Mouse (Mus musculus) midbrain, embryonic 14.5 days (tissue): ENCODE measurements around the gene Hoxa3. TPM values are rescaled to one million over a fixed set of nuclear protein-coding genes. Genes with fewer than 3 reads are reported as not detected.

ENCODE experiments used
- ATAC-seq: fragments of 200-750 bp; cut with Nextera tagmentation; 2 replicates; pipeline ENCODE4 v1.8.0; 2017; ENCODE audit warnings: moderate number of reproducible peaks, moderate library complexity; ENCODE audit not compliant: low FRiP score, low TSS enrichment
- DNase-seq: peaks from one replicate; pipeline ENCODE4 v3.0.0-alpha.2; 2015
- H3K27ac ChIP-seq: fragments of 300-500 bp; sonication (generic); replicated peaks from 2 replicates; pipeline ENCODE4 v1.5.1; 2014; ENCODE audit warnings: mild to moderate bottlenecking, low read depth, low read length, moderate library complexity
- H3K27me3 ChIP-seq: fragments of 300-500 bp; sonication (generic); 2 replicates; pipeline ENCODE4 v1.6.1; 2014; ENCODE audit warnings: low read length, control low read depth, mixed read lengths; ENCODE audit not compliant: control insufficient read depth, insufficient read depth
- H3K36me3 ChIP-seq: fragments of 300-500 bp; sonication (generic); 2 replicates; pipeline ENCODE4 v1.6.1; 2014; ENCODE audit warnings: low read length, control low read depth; ENCODE audit not compliant: control insufficient read depth, insufficient read depth
- H3K4me1 ChIP-seq: fragments of 300-500 bp; sonication (generic); 2 replicates; pipeline ENCODE4 v1.6.1; 2014; ENCODE audit warnings: mild to moderate bottlenecking, antibody characterized with exemption, low read length, control low read depth; ENCODE audit not compliant: control insufficient read depth, insufficient read depth
- H3K4me2 ChIP-seq: fragments of 300-500 bp; sonication (generic); 2 replicates; pipeline ENCODE4 v1.6.1; 2014; ENCODE audit warnings: mild to moderate bottlenecking, low read length, moderate library complexity
- H3K4me3 ChIP-seq: fragments of 300-500 bp; sonication (generic); replicated peaks from 2 replicates; pipeline ENCODE4 v1.5.1; 2014; ENCODE audit warnings: low read depth, low read length
- H3K9ac ChIP-seq: fragments of 300-500 bp; sonication (generic); replicated peaks from 2 replicates; pipeline ENCODE4 v1.6.1; 2014; ENCODE audit warnings: mild to moderate bottlenecking, low read length, moderate library complexity
- H3K9me3 ChIP-seq: fragments of 300-500 bp; sonication (generic); 2 replicates; pipeline ENCODE4 v1.6.1; 2016; ENCODE audit warnings: low read length, control low read depth, mixed read lengths; ENCODE audit not compliant: control insufficient read depth
- WGBS: fragments of 180-500 bp; shearing (Covaris S2); extraction: QIAGEN DNeasy Blood & Tissue Kit; methylation state at CpG from one replicate; pipeline ENCODE4 v1.1.7; 2014; 5-methylcytosine and 5-hydroxymethylcytosine counted together
- polyA plus RNA-seq: library from polyadenylated mRNA; unstranded; fragments of >200 nt; fragmentation: Nextera tagmentation; extraction: Ambion mirVana; gene quantifications from 2 replicates; pipeline ENCODE4 v1.2.1, GENCODE M21; 2014

The Hoxa3 gene
- polyA plus RNA-seq, 1 experiment from 2014 or later = not detected

GRCm38 (mm10) chr6:52173648-52174047 is 39.5 kb downstream of the Hoxa3 start:
- Histone ChIP-seq H3K27me3 (peaks cover 94% of the 10 kb centered on the region), H3K36me3 (no peaks in the 10 kb centered on the region), H3K9me3 (no peaks in the 10 kb centered on the region), H3K4me3 (no peak overlapping the region), H3K9ac (no peak overlapping the region), H3K4me1 (no peaks in the 10 kb centered on the region), H3K4me2 (no peak overlapping the region), H3K27ac (no peak overlapping the region)
- WGBS = 9% methylated on average over 4 of the region's 4 CpGs
- ATAC-seq (no peak), DNase-seq (no peak)

- Histone ChIP-seq H3K36me3 (no peaks in the 10 kb centered on the region), H3K4me3 (no peak overlapping the region), H3K9ac (no peak overlapping the region), H3K27ac (no peak overlapping the region), H3K4me2 (0 out of 2 replicates have a peak overlapping the region, but pooled peaks have one; percentile 6), H3K27me3 (peaks cover 91% of the 10 kb centered on the region), H3K9me3 (no peaks in the 10 kb centered on the region), H3K4me1 (no peaks in the 10 kb centered on the region)
- no peak for DNase-seq
- WGBS = under 1% methylated on average over 35 of the region's 35 CpGs
- ATAC-seq = no peak
Measured at GRCm38 (mm10) chr6:52172501-52172900, 40.6 kb downstream of the Hoxa3 start.

- DNase-seq (no peak), ATAC-seq (no peak)
- Histone ChIP-seq H3K27me3 (peaks cover 91% of the 10 kb centered on the region), H3K4me3 (no peak overlapping the region), H3K9me3 (no peaks in the 10 kb centered on the region), H3K27ac (no peak overlapping the region), H3K36me3 (no peaks in the 10 kb centered on the region), H3K4me1 (no peaks in the 10 kb centered on the region), H3K4me2 (no peak overlapping the region), H3K9ac (no peak overlapping the region)
- WGBS = 2% methylated on average over 7 of the region's 7 CpGs
Measured at GRCm38 (mm10) chr6:52171938-52172337, 41.2 kb downstream of the Hoxa3 start.

- peaks cover 91% of the 10 kb centered on the region for H3K27me3 ChIP-seq
Measured at GRCm38 (mm10) chr6:52171331-52171730, 41.8 kb downstream of the Hoxa3 start.

DNA sequence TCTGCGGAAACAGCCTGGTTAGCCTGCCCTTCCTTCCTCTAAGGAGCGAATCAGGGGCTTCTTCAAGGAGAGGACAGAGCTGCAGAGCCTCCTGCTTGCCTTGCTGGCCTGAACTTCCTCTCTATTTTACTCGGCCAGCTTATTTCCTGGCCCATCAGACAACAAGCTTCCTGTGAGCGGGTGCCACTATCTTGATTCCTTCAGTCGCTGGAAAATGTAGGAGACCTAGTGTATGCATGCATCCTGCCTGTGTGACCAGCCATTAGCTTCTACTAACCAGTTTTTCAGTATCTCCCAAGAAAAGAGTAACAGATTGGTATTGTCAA is 42.3 kb downstream of the Hoxa3 start:
- Histone ChIP-seq H3K4me2 (no peak overlapping the region), H3K27me3 (peaks cover 91% of the 10 kb centered on the region), H3K27ac (no peak overlapping the region), H3K4me3 (no peak overlapping the region), H3K36me3 (no peaks in the 10 kb centered on the region), H3K9me3 (no peaks in the 10 kb centered on the region), H3K4me1 (no peaks in the 10 kb centered on the region), H3K9ac (no peak overlapping the region)
- no peak for DNase-seq
- ATAC-seq = no peak
- 4% methylated on average over 5 of the region's 5 CpGs for WGBS

More at GRCm38 (mm10) chr6:52171331-52171730, 41.8 kb downstream of the Hoxa3 start:
- H3K4me2 ChIP-seq = no peak overlapping the region
- 2% methylated on average over 4 of the region's 4 CpGs for whole genome bisulfite sequencing
- no peak overlapping the region for H3K9ac ChIP-seq
- H3K4me1 ChIP-seq = no peaks in the 10 kb centered on the region
- no peak for DNase-seq
- no peaks in the 10 kb centered on the region for H3K36me3 ChIP-seq
- no peak overlapping the region for H3K27ac ChIP-seq
- H3K9me3 ChIP-seq = no peaks in the 10 kb centered on the region
- no peak for ATAC-seq
- no peak overlapping the region for H3K4me3 ChIP-seq

- Histone ChIP-seq H3K9ac (no peak overlapping the region), H3K4me3 (no peak overlapping the region), H3K9me3 (no peaks in the 10 kb centered on the region), H3K27ac (no peak overlapping the region), H3K27me3 (peaks cover 90% of the 10 kb centered on the region), H3K4me2 (no peak overlapping the region), H3K4me1 (no peaks in the 10 kb centered on the region), H3K36me3 (no peaks in the 10 kb centered on the region)
- WGBS = under 1% methylated on average over 40 of the region's 40 CpGs
- DNase-seq = no peak
- ATAC-seq = no peak
Measured at GRCm38 (mm10) chr6:52170166-52170897, 42.8 kb downstream of the Hoxa3 start.

DNA sequence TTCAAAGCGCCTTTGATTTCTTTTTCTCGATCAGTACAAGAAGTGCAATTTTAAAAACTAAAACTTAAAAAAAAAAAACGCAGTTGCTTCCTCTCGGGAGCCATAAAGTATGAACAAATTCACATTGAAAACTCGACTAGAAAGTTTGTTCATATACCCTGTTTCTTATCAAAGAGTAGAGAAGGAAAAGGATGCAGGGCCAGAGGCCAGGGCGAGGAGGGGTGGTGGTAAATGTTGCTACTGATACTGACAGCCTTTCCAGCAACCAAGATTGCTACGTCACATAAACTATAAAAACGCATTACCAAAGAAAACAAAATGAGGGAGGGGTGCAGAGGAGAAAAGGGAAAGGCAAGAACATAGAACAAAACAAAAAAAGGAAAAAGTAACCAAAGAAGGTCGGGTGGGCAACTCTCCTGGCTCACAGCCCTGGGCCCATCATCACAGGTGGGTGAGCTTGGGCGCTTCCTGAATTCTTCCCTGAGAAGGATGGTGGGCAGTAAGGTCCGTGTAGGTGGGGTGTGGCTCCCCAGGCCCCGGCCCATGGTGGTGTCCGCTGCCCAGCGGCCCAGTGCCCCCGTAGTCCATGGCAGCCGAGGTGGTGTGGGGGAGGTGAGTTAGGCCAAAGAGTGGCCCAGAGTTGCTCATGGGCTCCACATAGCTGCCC is 43.5 kb downstream of the Hoxa3 start:
- 4% methylated on average over 16 of the region's 16 CpGs for WGBS
- peaks cover 90% of the 10 kb centered on the region for H3K27me3 ChIP-seq
- DNase-seq (no peak), ATAC-seq (no peak)
- no peak overlapping the region for H3K27ac ChIP-seq
- H3K4me1 ChIP-seq = no peaks in the 10 kb centered on the region
- no peaks in the 10 kb centered on the region for H3K9me3 ChIP-seq
- H3K4me2 ChIP-seq = no peak overlapping the region
- no peaks in the 10 kb centered on the region for H3K36me3 ChIP-seq
- no peak overlapping the region for H3K4me3 ChIP-seq
- no peak overlapping the region for H3K9ac ChIP-seq

GRCm38 (mm10) chr6:52168191-52169055 is 44.7 kb downstream of the Hoxa3 start:
- under 1% methylated on average over 42 of the region's 42 CpGs for WGBS
- H3K9ac ChIP-seq = no peak overlapping the region
- H3K9me3 ChIP-seq = no peaks in the 10 kb centered on the region
- no peak overlapping the region for H3K27ac ChIP-seq
- no peak overlapping the region for H3K4me3 ChIP-seq
- no peaks in the 10 kb centered on the region for H3K4me1 ChIP-seq
- peak; percentile 40 for DNase-seq
- peaks cover 91% of the 10 kb centered on the region for H3K27me3 ChIP-seq
- ATAC-seq = no peak
- no peaks in the 10 kb centered on the region for H3K36me3 ChIP-seq
- H3K4me2 ChIP-seq = no peak overlapping the region
